Mouse (Mus musculus) myocyte (in vitro differentiated cells): ENCODE data around the gene Mcf2l. TPM values are rescaled to one million over a fixed set of nuclear protein-coding genes. Genes with fewer than 3 reads are reported as not detected.
A peak's percentile ranks its signal among the peaks of the same experiment; 100 is the strongest.

Experiments used
- H3K27me3 ChIP-seq: one replicate; pipeline ENCODE4 v1.6.1; 2011; ENCODE audit not compliant: control insufficient read depth, insufficient read depth, insufficient read length
- H3K36me3 ChIP-seq: one replicate; pipeline ENCODE4 v1.6.1; 2011; ENCODE audit not compliant: control insufficient read depth, insufficient read depth
- H3K4me2 ChIP-seq: one replicate; pipeline ENCODE4 v1.6.1; 2011; ENCODE audit warnings: low read depth, control low read depth
- H3K4me3 ChIP-seq: one replicate; pipeline ENCODE4 v1.5.1; 2011; ENCODE audit warnings: mild to moderate bottlenecking, control low read depth, moderate library complexity
- H3K79me2 ChIP-seq: one replicate; pipeline ENCODE4 v1.6.1; 2011; ENCODE audit not compliant: control insufficient read depth, insufficient read depth
- H3ac ChIP-seq: one replicate; pipeline ENCODE4 v1.6.1; 2011; ENCODE audit not compliant: control insufficient read depth, insufficient read length
- CEBPB ChIP-seq: IDR thresholded peaks from 2 replicates; pipeline ENCODE4 v1.6.1; 2011; ENCODE audit warnings: mild to moderate bottlenecking, moderate library complexity; ENCODE audit not compliant: poor library complexity, insufficient read depth, severe bottlenecking
- E2F4 ChIP-seq: IDR thresholded peaks from one replicate; pipeline ENCODE4 v1.6.1; 2011; ENCODE audit warnings: mild to moderate bottlenecking, control low read depth, moderate library complexity; ENCODE audit not compliant: insufficient read depth
- MAX ChIP-seq: IDR thresholded peaks from one replicate; pipeline ENCODE4 v1.6.1; 2011; ENCODE audit warnings: low read depth, mild to moderate bottlenecking, control low read depth
- MYOD1 ChIP-seq, 3 experiments: IDR thresholded peaks; one replicate each; pipeline ENCODE4 v1.6.1; 2011; ENCODE audit warnings: control low read depth in 2 of 3, low read depth in 2 of 3, mild to moderate bottlenecking in 2 of 3, moderate library complexity in 1 of 3; ENCODE audit not compliant: insufficient read length in 2 of 3, control insufficient read depth in 1 of 3
- MYOG ChIP-seq, 3 experiments: IDR thresholded peaks; one replicate each; pipeline ENCODE4 v1.6.1; 2011; ENCODE audit warnings: control low read depth in 2 of 3, low read depth in 2 of 3, mild to moderate bottlenecking in 2 of 3; ENCODE audit not compliant: insufficient read length in 2 of 3, control insufficient read depth in 1 of 3, insufficient read depth in 1 of 3
- POLR2A ChIP-seq: IDR thresholded peaks from one replicate; pipeline ENCODE4 v1.6.1; 2011; ENCODE audit warnings: low read depth, mild to moderate bottlenecking, control low read depth, moderate library complexity; ENCODE audit not compliant: insufficient read length
- POLR2AphosphoS2 ChIP-seq: IDR thresholded peaks from one replicate; pipeline ENCODE4 v1.6.1; 2011; ENCODE audit warnings: low read depth, control low read depth; ENCODE audit not compliant: insufficient read length
- REST ChIP-seq: IDR thresholded peaks from one replicate; pipeline ENCODE4 v1.6.1; 2011; ENCODE audit warnings: mild to moderate bottlenecking, control low read depth, moderate library complexity; ENCODE audit not compliant: insufficient read depth, insufficient read length
- SRF ChIP-seq: IDR thresholded peaks from one replicate; pipeline ENCODE4 v1.6.1; 2011; ENCODE audit warnings: low read depth; ENCODE audit not compliant: control insufficient read depth, insufficient read length
- TCF12 ChIP-seq: IDR thresholded peaks from one replicate; pipeline ENCODE4 v1.6.1; 2011; ENCODE audit warnings: mild to moderate bottlenecking, control low read depth; ENCODE audit not compliant: poor library complexity, insufficient read depth, severe bottlenecking
- TCF3 ChIP-seq: IDR thresholded peaks from one replicate; pipeline ENCODE4 v1.6.1; 2011; ENCODE audit warnings: low read depth, control low read depth; ENCODE audit not compliant: insufficient read length
- USF1 ChIP-seq: IDR thresholded peaks from one replicate; pipeline ENCODE4 v1.6.1; 2011; ENCODE audit warnings: low read depth, mild to moderate bottlenecking, control low read depth, moderate library complexity
- polyA plus RNA-seq: library from polyadenylated mRNA; unstranded; fragments of >200 nt; fragmentation: generic; extraction: Trizol; gene quantifications from one replicate; pipeline ENCODE4 v1.2.1, GENCODE M21; 2012; ENCODE audit warnings: missing spikeins

Gene Mcf2l
- 1.2 TPM for polyA plus RNA-seq

DNA sequence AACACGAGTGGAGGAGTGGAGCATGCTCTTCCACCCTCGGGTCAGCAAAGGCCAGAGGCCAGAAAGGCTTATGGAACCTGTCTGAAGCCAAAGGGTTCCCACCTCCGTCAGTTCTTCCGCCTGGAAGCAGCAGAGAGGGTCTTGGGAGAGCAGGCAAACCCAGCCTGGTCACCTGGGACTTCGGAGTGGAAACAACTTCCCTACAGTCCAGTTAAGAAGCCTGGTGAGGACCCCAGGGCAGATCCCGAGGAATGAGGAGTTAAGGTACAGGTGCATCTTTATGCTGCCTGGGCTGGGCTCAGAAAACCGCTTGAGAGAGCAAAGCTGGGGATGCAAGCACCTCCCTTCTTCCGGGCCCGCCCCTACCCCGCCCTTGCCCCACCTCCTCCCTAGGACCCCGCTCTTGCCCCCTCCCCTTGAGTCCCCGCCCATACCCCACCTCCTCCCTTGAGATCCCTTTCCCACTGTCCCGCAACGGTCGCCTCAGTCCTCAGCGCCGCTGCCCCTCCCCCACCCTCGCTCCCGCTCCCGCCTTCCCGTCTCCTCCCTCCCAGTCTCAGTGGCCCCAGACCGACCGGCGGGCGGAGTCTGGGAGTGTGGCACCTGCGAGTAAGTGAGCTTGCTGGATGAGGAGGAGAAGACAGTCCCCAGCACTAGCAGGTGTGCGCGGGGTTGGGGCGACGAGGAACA lies at the start of gene Mcf2l:
Mcf2l (plus strand) TSS at position 450 of the 690 bp plus-strand sequence.
- no peak for TF ChIP-seq TCF12
- peak within 1 kb of the TSS; percentile 57 for H3K4me2 ChIP-seq
- H3K4me3 ChIP-seq, result peak within 1 kb of the TSS; percentile 9
- H3K79me2 ChIP-seq, result no peaks in the 10 kb centered on the region
- H3K27me3 ChIP-seq, result peaks cover 35% of the 10 kb centered on the region
- H3ac ChIP-seq, result no peak within 1 kb of the TSS
- no peaks in the 10 kb centered on the region for H3K36me3 ChIP-seq

- no peaks in the 10 kb centered on the region for H3K79me2 ChIP-seq
- no peak overlapping the region for H3K4me2 ChIP-seq
- H3K27me3 ChIP-seq, result no peaks in the 10 kb centered on the region
- H3K4me3 ChIP-seq, result no peak overlapping the region
- H3K36me3 ChIP-seq, result peaks cover 8% of the 10 kb centered on the region
- no peak overlapping the region for H3ac ChIP-seq
- TF ChIP-seq TCF12, result no peak
- TF ChIP-seq MAX, result no peak
- no peak for TF ChIP-seq SRF
- no peak for TF ChIP-seq E2F4
- TF ChIP-seq TCF3, result no peak
- no peak for TF ChIP-seq POLR2AphosphoS2
- no peak for TF ChIP-seq USF1
- no peak for TF ChIP-seq MYOD1 (IDR thresholded peaks at IDR 0.05; ENCODE audit: control insufficient read depth in 1 of 3, insufficient read length in 2 of 3, low read depth in 2 of 3)
- no peak for TF ChIP-seq MYOG (IDR thresholded peaks at IDR 0.05; ENCODE audit: control insufficient read depth in 1 of 3, insufficient read depth in 1 of 3, insufficient read length in 2 of 3, low read depth in 2 of 3)
- no peak for TF ChIP-seq POLR2A
- no peak for TF ChIP-seq REST
- TF ChIP-seq CEBPB, result no peak
Measured at GRCm38 (mm10) chr8:12824562-12824961, 49.0 kb upstream of the Mcf2l start.

DNA sequence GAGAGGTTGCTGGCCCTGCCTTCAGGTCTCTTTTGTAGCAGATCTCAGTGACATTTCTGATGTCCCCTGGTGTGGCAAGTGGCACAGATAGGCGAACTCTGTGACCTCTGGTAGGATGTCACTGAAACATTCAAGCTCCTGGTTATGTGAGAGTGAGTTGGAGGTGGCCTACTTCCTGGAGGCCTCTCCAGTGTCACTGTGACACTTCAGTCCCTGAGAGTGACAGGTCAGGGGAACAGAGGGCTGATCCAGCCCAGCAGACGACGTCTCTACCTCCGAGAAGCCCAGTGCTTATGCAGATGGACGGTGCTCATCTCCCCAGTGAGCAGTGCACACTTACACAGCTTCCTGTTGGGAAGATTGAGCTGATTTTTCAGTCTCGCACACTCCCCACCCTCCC lies 48.4 kb upstream of the Mcf2l start:
- Histone ChIP-seq H3K36me3 (peaks cover 11% of the 10 kb centered on the region), H3K4me3 (no peak overlapping the region), H3K27me3 (no peaks in the 10 kb centered on the region), H3K79me2 (no peaks in the 10 kb centered on the region), H3K4me2 (no peak overlapping the region), H3ac (no peak overlapping the region)
- TF ChIP-seq MYOD1 (IDR thresholded peaks at IDR 0.05; ENCODE audit: control insufficient read depth in 1 of 3, insufficient read length in 2 of 3, low read depth in 2 of 3), result no peak
- no peak for TF ChIP-seq POLR2A
- no peak for TF ChIP-seq MYOG (IDR thresholded peaks at IDR 0.05; ENCODE audit: control insufficient read depth in 1 of 3, insufficient read depth in 1 of 3, insufficient read length in 2 of 3, low read depth in 2 of 3)
- TF ChIP-seq USF1, result no peak
- TF ChIP-seq MAX, result no peak
- TF ChIP-seq CEBPB, result no peak
- no peak for TF ChIP-seq POLR2AphosphoS2
- no peak for TF ChIP-seq TCF12
- TF ChIP-seq REST, result no peak
- no peak for TF ChIP-seq SRF
- TF ChIP-seq E2F4, result no peak

DNA sequence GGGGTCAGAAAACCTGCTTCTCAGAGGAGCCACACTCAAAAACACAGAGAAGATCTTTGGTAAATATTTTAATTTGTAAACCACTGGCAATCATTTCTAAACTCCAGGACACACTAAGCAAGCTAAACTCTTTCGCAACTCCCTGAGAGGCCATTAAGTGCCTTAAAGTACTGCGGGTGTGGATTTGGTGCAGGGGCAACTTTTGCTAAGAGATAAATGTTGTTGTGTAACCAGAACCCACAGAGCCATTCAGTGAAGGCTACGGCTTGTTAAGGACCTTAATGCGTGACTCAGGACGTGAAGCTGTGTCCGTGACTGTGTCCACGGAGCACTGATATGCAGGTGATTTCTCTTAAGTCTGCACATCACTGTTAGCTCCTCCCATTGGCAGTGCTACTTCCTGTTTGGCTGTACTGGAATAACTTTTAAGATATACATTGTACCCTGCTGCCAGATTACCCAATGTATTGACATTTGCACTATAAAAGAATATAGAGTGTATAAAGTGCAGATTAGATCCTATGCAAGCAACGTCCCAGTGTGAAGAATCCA lies 47.8 kb upstream of the Mcf2l start:
- H3K4me3 ChIP-seq, result no peak overlapping the region
- peaks cover 16% of the 10 kb centered on the region for H3K36me3 ChIP-seq

GRCm38 (mm10) chr8:12827124-12827523 lies 46.5 kb upstream of the Mcf2l start:
- no peak for TF ChIP-seq POLR2A
- no peak overlapping the region for H3K4me2 ChIP-seq
- no peaks in the 10 kb centered on the region for H3K27me3 ChIP-seq
- H3K36me3 ChIP-seq, result peaks cover 16% of the 10 kb centered on the region
- H3K79me2 ChIP-seq, result no peaks in the 10 kb centered on the region
- H3K4me3 ChIP-seq, result no peak overlapping the region
- no peak overlapping the region for H3ac ChIP-seq

More for the DNA sequence above, 47.8 kb upstream of the Mcf2l start:
- no peak for TF ChIP-seq USF1
- Histone ChIP-seq H3ac (no peak overlapping the region), H3K27me3 (no peaks in the 10 kb centered on the region), H3K79me2 (no peaks in the 10 kb centered on the region), H3K4me2 (no peak overlapping the region)

DNA sequence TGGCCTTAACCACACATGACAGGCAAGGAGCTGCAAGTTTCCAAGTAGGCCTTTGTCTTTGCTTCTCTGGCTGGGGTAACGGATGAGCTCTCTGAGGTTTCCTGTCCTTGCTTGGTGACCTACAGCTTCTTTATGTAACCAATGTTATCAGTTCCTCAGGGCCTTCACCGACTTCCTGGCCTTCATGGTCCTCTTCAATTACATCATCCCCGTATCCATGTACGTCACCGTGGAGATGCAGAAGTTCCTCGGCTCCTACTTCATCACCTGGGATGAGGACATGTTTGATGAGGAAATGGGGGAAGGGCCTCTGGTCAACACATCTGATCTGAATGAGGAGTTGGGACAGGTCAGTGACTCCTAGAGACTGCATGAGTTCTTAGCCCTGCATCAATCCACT lies 45.3 kb upstream of the Mcf2l start:
- H3K27me3 ChIP-seq, result no peaks in the 10 kb centered on the region
- no peak overlapping the region for H3K4me2 ChIP-seq
- no peaks in the 10 kb centered on the region for H3K79me2 ChIP-seq
- no peak overlapping the region for H3ac ChIP-seq
- no peak for TF ChIP-seq MAX
- no peak for TF ChIP-seq USF1
- TF ChIP-seq E2F4, result no peak
- TF ChIP-seq REST, result no peak
- no peak for TF ChIP-seq TCF12
- no peak for TF ChIP-seq MYOG (IDR thresholded peaks at IDR 0.05; ENCODE audit: control insufficient read depth in 1 of 3, insufficient read depth in 1 of 3, insufficient read length in 2 of 3, low read depth in 2 of 3)
- TF ChIP-seq POLR2AphosphoS2, result no peak
- no peak for TF ChIP-seq MYOD1 (IDR thresholded peaks at IDR 0.05; ENCODE audit: control insufficient read depth in 1 of 3, insufficient read length in 2 of 3, low read depth in 2 of 3)
- no peak for TF ChIP-seq CEBPB
- no peak for TF ChIP-seq POLR2A
- TF ChIP-seq TCF3, result no peak
- TF ChIP-seq SRF, result no peak
- H3K4me3 ChIP-seq, result no peak overlapping the region
- peaks cover 16% of the 10 kb centered on the region for H3K36me3 ChIP-seq
